Mouse (Mus musculus) gastrocnemius, adult 2 months (tissue): ENCODE measurements around the gene Pnkd. TPM values are rescaled to one million over a fixed set of nuclear protein-coding genes. Genes with fewer than 3 reads are reported as not detected.
A peak's percentile ranks its signal among the peaks of the same experiment; 100 is the strongest.
"Not testable (repeated sequence)": the region's sequence is repeated elsewhere in the genome, so short reads cannot be mapped to it uniquely, and the experiment has no call there.

Source experiments
- DNase-seq: peaks from one replicate; pipeline ENCODE4 v3.0.0; 2022
- H3K27ac ChIP-seq: fragments of 200-600 bp; 2 replicates; pipeline ENCODE4 v1.8.1; 2022; ENCODE audit warnings: mild to moderate bottlenecking
- H3K4me3 ChIP-seq: fragments of 200-600 bp; 2 replicates; pipeline ENCODE4 v1.8.1; 2022; ENCODE audit warnings: mild to moderate bottlenecking, moderate library complexity
- CTCF ChIP-seq: fragments of 200-600 bp; IDR thresholded peaks from 2 replicates; pipeline ENCODE4 v1.8.1; 2022; ENCODE audit warnings: antibody characterized with exemption, mild to moderate bottlenecking, moderate library complexity
- intact Hi-C: fragments of 180-260 bp; cut with DNase I; formaldehyde crosslinking; loops from one replicate; pipeline ENCODE4 v1.15.1; 2025
- total RNA-seq, 2 experiments: library from RNA; stranded (reverse); gene quantifications; 2 replicates each; pipeline ENCODE4 v1.2.3; 2021

Gene Pnkd
- total RNA-seq, 2 experiments from 2014 or later = 45.4 to 70.5 TPM

- DNase-seq = no peak
- Histone ChIP-seq H3K27ac (no peak overlapping the region), H3K4me3 (no peak overlapping the region)
- no peak for TF ChIP-seq CTCF
- intact Hi-C loops = loop anchor here (5.0 to 10.0 kb wide), 2 partner anchors 74 to 303 kb away; partner anchors contain the start of genes Bcs1l and Zfp142
Measured at GRCm38 (mm10) chr1:74281372-74281771, 3.4 kb upstream of the Pnkd start.

GRCm38 (mm10) chr1:74281886-74282285 is 2.8 kb upstream of the Pnkd start:
- Histone ChIP-seq H3K27ac (no peak overlapping the region), H3K4me3 (no peak overlapping the region)
- intact Hi-C loops = loop anchor here (5.0 to 10.0 kb wide), 2 partner anchors 75 to 303 kb away; partner anchors contain the start of genes Bcs1l and Zfp142
- no peak for DNase-seq
- TF ChIP-seq CTCF = no peak

DNA sequence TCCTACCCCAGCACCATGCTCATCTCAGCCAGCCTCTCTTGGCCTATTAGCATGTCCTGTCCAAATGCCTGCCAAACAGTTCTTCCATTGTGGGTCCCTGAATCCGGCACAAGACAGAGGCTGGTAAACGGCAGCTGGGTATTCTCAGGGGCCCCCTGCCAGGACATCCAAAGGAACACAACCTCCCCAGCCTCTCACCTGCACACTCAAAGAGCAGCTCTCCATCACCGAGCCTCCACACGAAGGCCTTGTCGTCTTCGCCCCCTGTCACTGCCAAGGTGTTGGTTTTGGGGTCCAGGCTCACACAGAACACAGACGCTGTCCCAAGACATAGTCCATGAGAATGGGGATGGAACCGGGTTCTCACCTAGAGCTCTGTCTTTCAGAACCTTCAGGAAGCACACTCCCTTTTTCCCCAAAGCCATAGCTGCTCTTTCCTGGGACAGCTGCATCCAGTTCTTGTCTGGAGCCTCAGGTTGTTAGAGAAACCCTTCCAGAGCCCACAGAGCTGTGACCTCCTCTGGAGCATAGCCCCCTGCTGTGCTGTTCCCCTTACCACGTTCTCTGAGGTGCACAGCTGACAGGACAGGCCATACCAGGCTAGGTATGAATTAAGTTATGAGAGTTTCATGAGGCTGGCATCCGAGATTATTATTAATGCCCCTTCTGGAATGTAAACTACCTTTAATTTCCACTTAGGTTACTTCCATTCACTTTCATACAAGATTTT is 1.7 kb upstream of the Pnkd start:
- peak overlapping the region; percentile 32; the same call in 1 of the 2 replicates for H3K4me3 ChIP-seq
- TF ChIP-seq CTCF = no peak
- no peak overlapping the region for H3K27ac ChIP-seq
- intact Hi-C loops = loop anchor here (5.0 to 10.0 kb wide), 2 partner anchors 76 to 302 kb away; partner anchors contain the start of genes Bcs1l and Zfp142
- DNase-seq = no peak

- TF ChIP-seq CTCF = no peak
- DNase-seq = peak; percentile 69
- Histone ChIP-seq H3K4me3 (peak overlapping the region; percentile 93), H3K27ac (peak overlapping the region; percentile 96)
- intact Hi-C loops = loop anchor here (2.0 to 10.0 kb wide), 3 partner anchors 47 to 301 kb away; partner anchors contain the start of genes Arpc2, Bcs1l and Zfp142
Measured at GRCm38 (mm10) chr1:74283686-74284463, 855 bp upstream of the Pnkd start.

GRCm38 (mm10) chr1:74285212-74286010 is 681 bp downstream of the Pnkd start:
- peak overlapping the region; percentile 79 for H3K27ac ChIP-seq
- no peak for TF ChIP-seq CTCF
- peak overlapping the region; percentile 79 for H3K4me3 ChIP-seq
- intact Hi-C loops = loop anchor here (2.0 to 10.0 kb wide), 3 partner anchors 49 to 299 kb away; partner anchors contain the start of genes Arpc2, Bcs1l and Zfp142
- no peak for DNase-seq

- not testable (repeated sequence) for DNase-seq, H3K4me3 ChIP-seq
- intact Hi-C loops = loop anchor here (2.0 to 10.0 kb wide), 2 partner anchors 166 to 298 kb away; partner anchors contain the start of genes Bcs1l and Zfp142
- TF ChIP-seq CTCF = peak; percentile 49
- peak overlapping the region; percentile 38 for H3K27ac ChIP-seq
Measured at GRCm38 (mm10) chr1:74286869-74287607, 2.3 kb downstream of the Pnkd start.

DNA sequence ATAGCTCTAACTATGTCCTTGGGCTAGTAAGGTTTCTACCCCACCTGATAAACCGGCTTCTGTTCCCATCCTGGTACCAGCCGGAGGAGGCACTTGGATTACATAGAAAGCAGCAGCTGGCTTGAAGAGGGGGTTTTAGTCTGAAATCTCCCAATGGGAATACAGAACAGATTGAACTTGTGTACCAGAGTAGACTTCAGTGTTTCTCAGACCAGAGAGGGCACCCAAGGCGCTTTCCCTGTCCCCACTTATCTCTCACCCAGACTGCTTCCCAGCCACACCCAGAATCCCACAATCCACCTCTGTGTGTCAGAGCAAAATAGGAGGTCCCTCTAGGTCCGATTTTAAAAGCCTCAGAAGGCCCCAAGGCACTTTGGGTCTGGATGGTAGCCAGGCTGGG is 3.6 kb downstream of the Pnkd start:
- TF ChIP-seq CTCF = no peak
- DNase-seq = no peak
- Histone ChIP-seq H3K27ac (peak overlapping the region; percentile 31; the same call in 1 of the 2 replicates), H3K4me3 (no peak overlapping the region)
- intact Hi-C loops = loop anchor here (10.0 kb wide), 1 partner anchor 296 kb away; the partner anchor contains the start of genes Bcs1l and Zfp142

GRCm38 (mm10) chr1:74289248-74289647 is 4.5 kb downstream of the Pnkd start:
- intact Hi-C loops = loop anchor here (10.0 kb wide), 1 partner anchor 296 kb away; the partner anchor contains the start of genes Bcs1l and Zfp142
- no peak for DNase-seq
- Histone ChIP-seq H3K27ac (peak overlapping the region; percentile 56), H3K4me3 (no peak overlapping the region)
- TF ChIP-seq CTCF = no peak

- H3K27ac ChIP-seq = peak overlapping the region; percentile 56
- TF ChIP-seq CTCF = no peak
- no peak overlapping the region for H3K4me3 ChIP-seq
- intact Hi-C loops = loop anchor here (10.0 kb wide), 1 partner anchor 295 kb away; the partner anchor contains the start of genes Bcs1l and Zfp142
- DNase-seq = no peak
Measured at GRCm38 (mm10) chr1:74289740-74290139, 5.0 kb downstream of the Pnkd start.

DNA sequence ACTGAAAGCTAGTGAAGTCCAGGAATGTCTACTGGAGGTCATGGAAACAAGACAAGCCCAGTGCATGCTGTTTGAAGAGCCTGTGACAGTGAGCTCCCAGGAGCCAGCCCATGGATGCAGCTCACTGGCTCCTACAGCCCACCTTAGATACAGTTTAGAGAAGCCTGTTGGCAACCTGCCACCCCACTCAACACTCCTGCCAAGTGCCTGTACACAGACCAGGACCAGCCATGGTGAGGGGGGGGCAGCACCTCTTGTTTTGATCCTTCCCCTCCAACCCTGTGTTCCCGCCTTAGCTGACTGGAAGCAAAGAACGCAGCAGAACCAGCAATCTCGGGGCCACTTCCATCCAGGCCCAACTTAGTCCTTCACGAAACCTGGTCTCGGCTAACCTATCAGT is 5.4 kb downstream of the Pnkd start:
- TF ChIP-seq CTCF = no peak
- intact Hi-C loops = no loop called here
- DNase-seq = no peak
- Histone ChIP-seq H3K4me3 (no peak overlapping the region), H3K27ac (peak overlapping the region; percentile 56)

DNA sequence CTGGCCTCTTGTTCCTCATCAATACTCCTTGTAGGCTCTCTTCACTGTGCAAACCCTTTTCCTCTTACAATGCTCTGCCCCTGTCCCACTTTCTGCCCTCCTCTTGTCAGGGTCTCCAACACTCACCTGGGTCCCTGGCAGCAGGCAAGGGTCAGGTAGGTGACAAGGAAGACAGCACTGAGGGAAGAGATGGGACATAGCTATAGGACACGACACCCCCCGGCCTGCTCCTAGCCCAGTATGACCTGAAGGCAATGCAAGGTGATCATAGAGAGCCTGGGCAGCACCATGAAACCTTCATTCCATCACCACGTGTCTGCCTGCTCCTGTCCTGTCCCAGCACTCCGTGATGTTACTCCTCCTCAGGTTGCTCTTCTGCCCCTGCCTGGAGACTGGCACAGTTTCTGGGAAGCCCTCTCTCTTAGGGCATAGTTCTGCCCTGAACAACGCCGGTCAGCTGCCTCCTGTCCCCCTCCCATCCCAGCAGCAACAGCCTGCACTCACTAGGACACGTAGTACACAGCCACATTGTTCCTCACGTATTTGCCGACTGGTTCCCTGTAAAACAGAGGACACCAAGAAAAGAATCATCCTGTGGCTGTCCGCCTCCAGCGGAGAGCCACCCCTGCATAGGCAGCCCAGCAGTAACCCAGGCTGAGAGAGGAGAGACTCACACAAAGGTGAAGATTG is 7.7 kb downstream of the Pnkd start:
- TF ChIP-seq CTCF = no peak
- intact Hi-C loops = no loop called here
- H3K4me3 ChIP-seq = no peak overlapping the region
- no peak for DNase-seq
- peak overlapping the region; percentile 97; the same call in 1 of the 2 replicates for H3K27ac ChIP-seq
